In the genomic region with DNA sequence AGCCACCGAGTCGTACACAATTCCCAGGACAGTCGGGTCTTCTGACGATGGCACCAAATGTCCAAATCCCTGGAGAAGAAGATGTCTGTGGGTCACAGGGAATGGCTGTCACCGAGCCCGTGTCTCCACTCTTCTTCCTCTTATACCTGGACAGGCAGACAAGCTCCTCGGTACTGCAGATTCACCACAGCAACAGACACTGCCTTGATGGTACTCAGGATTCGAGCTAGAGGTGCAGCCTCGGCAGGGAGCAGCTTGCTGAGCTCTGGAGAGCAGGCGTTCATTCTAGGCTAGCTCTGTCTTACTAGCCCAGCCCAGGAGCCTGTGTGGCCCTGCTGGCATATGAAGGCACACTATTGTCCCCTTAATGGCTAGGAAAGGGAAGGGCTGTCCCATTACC, we compare ENCODE assay signal across 15 mouse cellular contexts. TPM values are rescaled to one million over a fixed set of nuclear protein-coding genes. Genes with fewer than 3 reads are reported as not detected.
DNase-seq lines count a peak whose midpoint lies in the region; ATAC-seq and TF ChIP-seq lines count a peak whose summit lies in the region.
"Had no signal": no experiment of that assay in that cellular context is flagged by ENCODE, and none has a peak within 500 bp of the region (broad histone marks: within the 10 kb centered on the region; RNA-seq: fewer than 3 reads in every experiment).

No protein-coding gene starts in this region.

- TF ChIP-seq EP300 in liver, embryonic 14.5 days (IDR thresholded peaks at IDR 0.05; ENCODE audit: low read depth), result no peak
- TF ChIP-seq EP300 in liver, postnatal 0 days (IDR thresholded peaks at IDR 0.05; ENCODE audit: low read depth), result no peak

- WGBS in heart, embryonic 10.5 days, result 84% methylated on average over 10 of the region's 10 CpGs
- WGBS in heart, embryonic 12.5 days, result 88% methylated on average over 10 of the region's 10 CpGs
- WGBS in liver, embryonic 11.5 days, result 87% methylated on average over 10 of the region's 10 CpGs
- WGBS in liver, embryonic 14.5 days (ENCODE audit: insufficient replicate concordance), result 87% methylated on average over 10 of the region's 10 CpGs
- 87% methylated on average over 10 of the region's 10 CpGs for whole genome bisulfite sequencing in liver, postnatal 0 days (ENCODE audit: insufficient replicate concordance)
- 88% methylated on average over 10 of the region's 10 CpGs for WGBS in intestine, postnatal 0 days

- no peak overlapping the region for H3K4me3 ChIP-seq in heart, embryonic 10.5 days
- no peak overlapping the region for H3K4me3 ChIP-seq in heart, embryonic 12.5 days
- H3K4me3 ChIP-seq in liver, embryonic 11.5 days (ENCODE audit: low read depth, low read length), result 0 out of 2 replicates have a peak overlapping the region, but pooled peaks have one; percentile 17
- peak overlapping the region; percentile 66 to 93; a peak in 3 of 4 replicates for H3K4me3 ChIP-seq in liver, embryonic 14.5 days (ENCODE audit: insufficient read depth in 1 of 2, low read depth in 2 of 2, low read length in 2 of 2)
- no peak overlapping the region for H3K4me3 ChIP-seq in liver, postnatal 0 days (ENCODE audit: low read depth, low read length)
- no peak overlapping the region for H3K4me3 ChIP-seq in intestine, postnatal 0 days (ENCODE audit: low read depth, low read length)
- H3K4me3 ChIP-seq: embryonic facial prominence, embryonic 12.5 days; forebrain, embryonic 15.5 days; hindbrain, embryonic 15.5 days had no signal

- H3K4me1 ChIP-seq in heart, embryonic 10.5 days, result peaks cover 24% of the 10 kb centered on the region
- peaks cover 16% of the 10 kb centered on the region for H3K4me1 ChIP-seq in heart, embryonic 12.5 days (replicated peaks)
- peaks cover 6% of the 10 kb centered on the region; the same call in 1 of the 2 replicates for H3K4me1 ChIP-seq in liver, embryonic 11.5 days (replicated peaks; ENCODE audit: control insufficient read depth, insufficient read depth, low read length)
- H3K4me1 ChIP-seq in liver, embryonic 14.5 days (replicated peaks; ENCODE audit: control insufficient read depth in 2 of 2, insufficient read depth in 2 of 2, low read length in 1 of 2), result peaks cover 8 to 11% of the 10 kb centered on the region in 2 experiments; a peak in 3 of 4 replicates
- peaks cover 12% of the 10 kb centered on the region for H3K4me1 ChIP-seq in liver, postnatal 0 days (ENCODE audit: insufficient read depth)
- no peaks in the 10 kb centered on the region for H3K4me1 ChIP-seq in intestine, postnatal 0 days (replicated peaks; ENCODE audit: control insufficient read depth, insufficient read depth, low read length)

- H3K36me3 ChIP-seq in heart, embryonic 10.5 days, result peaks cover 71% of the 10 kb centered on the region
- H3K36me3 ChIP-seq in heart, embryonic 12.5 days, result peaks cover 69% of the 10 kb centered on the region
- H3K36me3 ChIP-seq in liver, embryonic 11.5 days (ENCODE audit: control insufficient read depth, insufficient read depth, low read length), result peaks cover 41% of the 10 kb centered on the region
- peaks cover 70% of the 10 kb centered on the region for H3K36me3 ChIP-seq in liver, embryonic 14.5 days (replicated peaks; ENCODE audit: control insufficient read depth, insufficient read depth, low read depth)
- H3K36me3 ChIP-seq in liver, postnatal 0 days (replicated peaks; ENCODE audit: insufficient read depth, low read length), result peaks cover 71% of the 10 kb centered on the region
- peaks cover 66% of the 10 kb centered on the region for H3K36me3 ChIP-seq in intestine, postnatal 0 days (ENCODE audit: control insufficient read depth, insufficient read depth)

- H3K9ac ChIP-seq in heart, embryonic 12.5 days, result no peak overlapping the region
- H3K9ac ChIP-seq in liver, embryonic 11.5 days (ENCODE audit: low read depth, low read length), result no peak overlapping the region
- H3K9ac ChIP-seq in liver, embryonic 14.5 days (replicated peaks), result peak overlapping the region; percentile 34
- H3K9ac ChIP-seq in liver, postnatal 0 days (replicated peaks), result no peak overlapping the region; the same call in 1 of the 2 replicates
- no peak overlapping the region for H3K9ac ChIP-seq in intestine, postnatal 0 days (ENCODE audit: low read depth, low read length)
- H3K9ac ChIP-seq: embryonic facial prominence, embryonic 12.5 days; forebrain, embryonic 15.5 days; hindbrain, embryonic 15.5 days had no signal

- no peak overlapping the region for H3K4me2 ChIP-seq in heart, embryonic 12.5 days
- H3K4me2 ChIP-seq in liver, embryonic 11.5 days, result peak overlapping the region; percentile 63
- peak overlapping the region; percentile 95 for H3K4me2 ChIP-seq in liver, embryonic 14.5 days (ENCODE audit: low read depth)
- H3K4me2 ChIP-seq in liver, postnatal 0 days (ENCODE audit: low read depth, low read length), result peak overlapping the region; percentile 81; the same call in 1 of the 2 replicates
- H3K4me2 ChIP-seq in intestine, postnatal 0 days (replicated peaks; ENCODE audit: low read depth), result no peak overlapping the region
- H3K4me2 ChIP-seq: embryonic facial prominence, embryonic 12.5 days; forebrain, embryonic 15.5 days; hindbrain, embryonic 15.5 days had no signal

- no peaks in the 10 kb centered on the region for H3K9me3 ChIP-seq in heart, embryonic 10.5 days
- no peaks in the 10 kb centered on the region for H3K9me3 ChIP-seq in heart, embryonic 12.5 days (replicated peaks)
- no peaks in the 10 kb centered on the region for H3K9me3 ChIP-seq in liver, embryonic 11.5 days (ENCODE audit: control insufficient read depth, low read length)
- H3K9me3 ChIP-seq in liver, embryonic 14.5 days (ENCODE audit: control insufficient read depth, low read length), result no peaks in the 10 kb centered on the region
- H3K9me3 ChIP-seq in liver, postnatal 0 days (ENCODE audit: low read length), result no peaks in the 10 kb centered on the region
- no peaks in the 10 kb centered on the region for H3K9me3 ChIP-seq in intestine, postnatal 0 days (ENCODE audit: control insufficient read depth)
- H3K9me3 ChIP-seq: embryonic facial prominence, embryonic 12.5 days; forebrain, embryonic 15.5 days; hindbrain, embryonic 15.5 days had no signal

- H3K27ac ChIP-seq in heart, embryonic 10.5 days, result no peak overlapping the region
- H3K27ac ChIP-seq in heart, embryonic 12.5 days (ENCODE audit: poor library complexity, severe bottlenecking), result no peak overlapping the region
- no peak overlapping the region for H3K27ac ChIP-seq in liver, embryonic 11.5 days (ENCODE audit: low read depth, low read length)
- H3K27ac ChIP-seq in liver, embryonic 14.5 days, result peak overlapping the region; percentile 10; the same call in 1 of the 2 replicates
- no peak overlapping the region for H3K27ac ChIP-seq in liver, postnatal 0 days (ENCODE audit: low read depth)
- no peak overlapping the region for H3K27ac ChIP-seq in intestine, postnatal 0 days (ENCODE audit: low read depth, low read length)
- H3K27ac ChIP-seq: embryonic facial prominence, embryonic 12.5 days; forebrain, embryonic 15.5 days; hindbrain, embryonic 15.5 days had no signal

- ATAC-seq in heart, embryonic 12.5 days (ENCODE audit: insufficient number of reproducible peaks, low FRiP score), result no peak
- no peak for ATAC-seq in liver, embryonic 11.5 days (replicated peaks; ENCODE audit: low FRiP score)
- no peak for ATAC-seq in liver, embryonic 14.5 days (ENCODE audit: insufficient read depth)
- no peak for ATAC-seq in liver, postnatal 0 days
- no peak for ATAC-seq in intestine, postnatal 0 days
- ATAC-seq: forebrain, embryonic 15.5 days had no signal

- no peaks in the 10 kb centered on the region for H3K27me3 ChIP-seq in heart, embryonic 10.5 days (ENCODE audit: insufficient read depth, poor library complexity, severe bottlenecking)
- H3K27me3 ChIP-seq in heart, embryonic 12.5 days (replicated peaks), result no peaks in the 10 kb centered on the region
- no peaks in the 10 kb centered on the region for H3K27me3 ChIP-seq in liver, embryonic 11.5 days (replicated peaks; ENCODE audit: control insufficient read depth, insufficient read depth, low read length)
- H3K27me3 ChIP-seq in liver, embryonic 14.5 days (ENCODE audit: control insufficient read depth, insufficient read depth, low read length), result no peaks in the 10 kb centered on the region
- no peaks in the 10 kb centered on the region for H3K27me3 ChIP-seq in liver, postnatal 0 days (ENCODE audit: insufficient read depth, low read length)
- H3K27me3 ChIP-seq in intestine, postnatal 0 days (replicated peaks; ENCODE audit: control insufficient read depth, insufficient read depth, low read length), result no peaks in the 10 kb centered on the region
- H3K27me3 ChIP-seq: embryonic facial prominence, embryonic 12.5 days; forebrain, embryonic 15.5 days; hindbrain, embryonic 15.5 days had no signal

- peak; percentile 70 for DNase-seq in heart, embryonic 10.5 days (ENCODE audit: low spot score)
- DNase-seq in liver, embryonic 11.5 days (ENCODE audit: low spot score), result no peak
- no peak for DNase-seq in liver
- DNase-seq in liver, embryonic 14.5 days (ENCODE audit: low read depth in 3 of 3, low spot score in 3 of 3), result no peak
- DNase-seq in liver, postnatal 0 days, result peak; percentile 11
- DNase-seq: adrenal gland, adult 2 months; adrenal gland, postnatal 25 days; cerebellum, postnatal 14 days; gastrocnemius, postnatal 36 days; heart, postnatal 36 days had no signal

- TF ChIP-seq CTCF in liver, embryonic 14.5 days (IDR thresholded peaks at IDR 0.05; ENCODE audit: low read depth), result no peak
- TF ChIP-seq CTCF in liver, postnatal 0 days (IDR thresholded peaks at IDR 0.05; ENCODE audit: low read depth), result no peak
- TF ChIP-seq CTCF in intestine, postnatal 0 days (IDR thresholded peaks at IDR 0.05; ENCODE audit: low read depth), result no peak

RNA-seq across cellular contexts. Expression of a gene that starts 3.2 kb away (rescaled TPM):
- 57.1 and 59.8 TPM in 2 replicates for polyA plus RNA-seq in heart, embryonic 10.5 days (2016; fragmentation: Nextera tagmentation; extraction: Ambion mirVana)
- 51.7 and 55.4 TPM in 2 replicates for polyA plus RNA-seq in heart, embryonic 12.5 days (2016; fragmentation: Nextera tagmentation; extraction: Ambion mirVana)
- polyA plus RNA-seq in liver, embryonic 11.5 days (2014; fragmentation: Nextera tagmentation; extraction: Ambion mirVana), result 131 and 133 TPM in 2 replicates
- 161 and 178 TPM in 2 replicates for polyA plus RNA-seq in liver, embryonic 14.5 days (2012; rRNA removed)
- 170 and 191 TPM in 2 replicates for polyA plus RNA-seq in liver, embryonic 14.5 days (2014; fragmentation: Nextera tagmentation; extraction: Ambion mirVana)
- polyA plus RNA-seq in liver, postnatal 0 days (2015; fragmentation: Nextera tagmentation; extraction: Ambion mirVana), result 61.5 and 69.6 TPM in 2 replicates
- polyA plus RNA-seq in intestine, postnatal 0 days (2015; fragmentation: Nextera tagmentation; extraction: Ambion mirVana), result 11.4 and 12.8 TPM in 2 replicates

RNA-seq across cellular contexts. Expression of a gene that starts 7.6 kb away (rescaled TPM):
- polyA plus RNA-seq in heart, embryonic 10.5 days (2016; fragmentation: Nextera tagmentation; extraction: Ambion mirVana), result 53.3 and 62.4 TPM in 2 replicates
- polyA plus RNA-seq in heart, embryonic 12.5 days (2016; fragmentation: Nextera tagmentation; extraction: Ambion mirVana), result 49.5 and 56.1 TPM in 2 replicates
- polyA plus RNA-seq in liver, embryonic 11.5 days (2014; fragmentation: Nextera tagmentation; extraction: Ambion mirVana), result 49.0 and 50.6 TPM in 2 replicates
- 14.5 and 14.7 TPM in 2 replicates for polyA plus RNA-seq in liver, embryonic 14.5 days (2012; rRNA removed)
- 12.7 and 17.3 TPM in 2 replicates for polyA plus RNA-seq in liver, embryonic 14.5 days (2014; fragmentation: Nextera tagmentation; extraction: Ambion mirVana)
- polyA plus RNA-seq in liver, postnatal 0 days (2015; fragmentation: Nextera tagmentation; extraction: Ambion mirVana), result 16.0 and 16.7 TPM in 2 replicates
- 27.0 and 27.4 TPM in 2 replicates for polyA plus RNA-seq in intestine, postnatal 0 days (2015; fragmentation: Nextera tagmentation; extraction: Ambion mirVana)

RNA-seq across cellular contexts. Expression of a gene that starts 10.1 kb away (rescaled TPM):
- polyA plus RNA-seq in heart, embryonic 10.5 days (2016; fragmentation: Nextera tagmentation; extraction: Ambion mirVana), result 58.5 and 74.8 TPM in 2 replicates
- polyA plus RNA-seq in heart, embryonic 12.5 days (2016; fragmentation: Nextera tagmentation; extraction: Ambion mirVana), result 55.1 and 55.7 TPM in 2 replicates
- polyA plus RNA-seq in liver, embryonic 11.5 days (2014; fragmentation: Nextera tagmentation; extraction: Ambion mirVana), result 51.0 and 53.1 TPM in 2 replicates
- polyA plus RNA-seq in liver, embryonic 14.5 days (2012; rRNA removed), result 17.1 and 18.0 TPM in 2 replicates
- polyA plus RNA-seq in liver, embryonic 14.5 days (2014; fragmentation: Nextera tagmentation; extraction: Ambion mirVana), result 17.4 and 21.6 TPM in 2 replicates
- 13.9 and 15.1 TPM in 2 replicates for polyA plus RNA-seq in liver, postnatal 0 days (2015; fragmentation: Nextera tagmentation; extraction: Ambion mirVana)
- 20.4 and 21.7 TPM in 2 replicates for polyA plus RNA-seq in intestine, postnatal 0 days (2015; fragmentation: Nextera tagmentation; extraction: Ambion mirVana)

RNA-seq across cellular contexts. Expression of a gene that starts 17.1 kb away (rescaled TPM):
- 86.8 and 92.0 TPM in 2 replicates for polyA plus RNA-seq in heart, embryonic 10.5 days (2016; fragmentation: Nextera tagmentation; extraction: Ambion mirVana)
- polyA plus RNA-seq in heart, embryonic 12.5 days (2016; fragmentation: Nextera tagmentation; extraction: Ambion mirVana), result 84.1 and 86.2 TPM in 2 replicates
- polyA plus RNA-seq in liver, embryonic 11.5 days (2014; fragmentation: Nextera tagmentation; extraction: Ambion mirVana), result 83.7 TPM in 2 replicates
- polyA plus RNA-seq in liver, embryonic 14.5 days (2012; rRNA removed), result 14.5 and 23.3 TPM in 2 replicates
- 45.8 and 51.6 TPM in 2 replicates for polyA plus RNA-seq in liver, embryonic 14.5 days (2014; fragmentation: Nextera tagmentation; extraction: Ambion mirVana)
- polyA plus RNA-seq in liver, postnatal 0 days (2015; fragmentation: Nextera tagmentation; extraction: Ambion mirVana), result 58.1 and 59.6 TPM in 2 replicates
- polyA plus RNA-seq in intestine, postnatal 0 days (2015; fragmentation: Nextera tagmentation; extraction: Ambion mirVana), result 117 TPM in 2 replicates

RNA-seq across cellular contexts. Expression of a gene that starts 26.5 kb away (rescaled TPM):
- polyA plus RNA-seq in heart, embryonic 10.5 days (2016; fragmentation: Nextera tagmentation; extraction: Ambion mirVana), result 390 and 470 TPM in 2 replicates
- 443 and 471 TPM in 2 replicates for polyA plus RNA-seq in heart, embryonic 12.5 days (2016; fragmentation: Nextera tagmentation; extraction: Ambion mirVana)
- polyA plus RNA-seq in liver, embryonic 11.5 days (2014; fragmentation: Nextera tagmentation; extraction: Ambion mirVana), result 256 and 262 TPM in 2 replicates
- 53.6 and 72.4 TPM in 2 replicates for polyA plus RNA-seq in liver, embryonic 14.5 days (2012; rRNA removed)
- 136 TPM in 2 replicates for polyA plus RNA-seq in liver, embryonic 14.5 days (2014; fragmentation: Nextera tagmentation; extraction: Ambion mirVana)
- polyA plus RNA-seq in liver, postnatal 0 days (2015; fragmentation: Nextera tagmentation; extraction: Ambion mirVana), result 158 and 170 TPM in 2 replicates
- 249 and 255 TPM in 2 replicates for polyA plus RNA-seq in intestine, postnatal 0 days (2015; fragmentation: Nextera tagmentation; extraction: Ambion mirVana)

Comparison
In these comparisons a context has a peak if more than half of its experiments do, and no peak if none do; other contexts are left out.
1. DNase-seq: peak in heart, embryonic 10.5 days (single experiment) and liver, postnatal 0 days (single experiment); none in liver, embryonic 11.5 days (single experiment), liver (single experiment) and liver, embryonic 14.5 days (0 of 3).
2. H3K4me3 ChIP-seq: peak in liver, embryonic 11.5 days (single experiment) and liver, embryonic 14.5 days (2 of 2); none in heart, embryonic 10.5 days (single experiment), heart, embryonic 12.5 days (single experiment), liver, postnatal 0 days (single experiment) and intestine, postnatal 0 days (single experiment).
3. H3K4me2 ChIP-seq: peak in liver, embryonic 11.5 days (single experiment), liver, embryonic 14.5 days (single experiment) and liver, postnatal 0 days (single experiment); none in heart, embryonic 12.5 days (single experiment) and intestine, postnatal 0 days (single experiment).